Mouse (Mus musculus): ENCODE results near the gene Adam8.

Gene Adam8

GRCm38 (mm10) chr7:139944291-139945240 lies 47.8 kb downstream of the Adam8 start:
- no peaks in the 10 kb centered on the region; the same call in 1 of the 2 replicates for H3K27me3 ChIP-seq (ENCODE audit: control insufficient read depth, insufficient read depth, low read length, poor library complexity, severe bottlenecking)
- peak; percentile 37 for DNase-seq (ENCODE audit: low read depth, low spot score)
- no peaks in the 10 kb centered on the region for H3K36me3 ChIP-seq (ENCODE audit: control insufficient read depth, insufficient read depth, low read length, poor library complexity, severe bottlenecking)

GRCm38 (mm10) chr7:139943674-139944281 lies 48.6 kb downstream of the Adam8 start, which contains the start of gene Utf1:
Gene Utf1, plus strand, starts transcription at chr7:139943789.
- no peaks in the 10 kb centered on the region for H3K36me3 ChIP-seq (ENCODE audit: control insufficient read depth, insufficient read depth, low read length, poor library complexity, severe bottlenecking)

GRCm38 (mm10) chr7:139940476-139941209 lies 51.7 kb downstream of the Adam8 start:
- Histone ChIP-seq H3K36me3 (ENCODE audit: control insufficient read depth, insufficient read depth, low read length, poor library complexity, severe bottlenecking) (no peaks in the 10 kb centered on the region), H3K27me3 (ENCODE audit: control insufficient read depth, insufficient read depth, low read length, poor library complexity, severe bottlenecking) (no peaks in the 10 kb centered on the region)
- no peak for DNase-seq (ENCODE audit: low read depth, low spot score)

More at GRCm38 (mm10) chr7:139943674-139944281, 48.6 kb downstream of the Adam8 start, which contains the start of gene Utf1:
- H3K27me3 ChIP-seq (ENCODE audit: control insufficient read depth, insufficient read depth, low read length, poor library complexity, severe bottlenecking), result no peaks in the 10 kb centered on the region; the same call in 1 of the 2 replicates
- DNase-seq (ENCODE audit: low read depth, low spot score), result peak; percentile 59

GRCm38 (mm10) chr7:139937810-139938209 lies 54.6 kb downstream of the Adam8 start:
- no peak for DNase-seq (ENCODE audit: low read depth, low spot score)

GRCm38 (mm10) chr7:139937138-139937537 lies 55.2 kb downstream of the Adam8 start:
- Histone ChIP-seq H3K36me3 (ENCODE audit: control insufficient read depth, insufficient read depth, low read length, poor library complexity, severe bottlenecking) (no peaks in the 10 kb centered on the region), H3K27me3 (ENCODE audit: control insufficient read depth, insufficient read depth, low read length, poor library complexity, severe bottlenecking) (no peaks in the 10 kb centered on the region)
- DNase-seq (ENCODE audit: low read depth, low spot score), result no peak

More at GRCm38 (mm10) chr7:139937810-139938209, 54.6 kb downstream of the Adam8 start:
- Histone ChIP-seq H3K36me3 (ENCODE audit: control insufficient read depth, insufficient read depth, low read length, poor library complexity, severe bottlenecking) (no peaks in the 10 kb centered on the region), H3K27me3 (ENCODE audit: control insufficient read depth, insufficient read depth, low read length, poor library complexity, severe bottlenecking) (no peaks in the 10 kb centered on the region)

- no peaks in the 10 kb centered on the region for H3K36me3 ChIP-seq (ENCODE audit: control insufficient read depth, insufficient read depth, low read length, poor library complexity, severe bottlenecking)
- no peak for DNase-seq (ENCODE audit: low read depth, low spot score)
- no peaks in the 10 kb centered on the region for H3K27me3 ChIP-seq (ENCODE audit: control insufficient read depth, insufficient read depth, low read length, poor library complexity, severe bottlenecking)
Observed at GRCm38 (mm10) chr7:139936705-139937104, 55.7 kb downstream of the Adam8 start.

GRCm38 (mm10) chr7:139930732-139931131 lies 61.6 kb downstream of the Adam8 start:
- peak; percentile 65 for DNase-seq (ENCODE audit: low read depth, low spot score)
- H3K36me3 ChIP-seq (ENCODE audit: control insufficient read depth, insufficient read depth, low read length, poor library complexity, severe bottlenecking), result no peaks in the 10 kb centered on the region
- H3K27me3 ChIP-seq (ENCODE audit: control insufficient read depth, insufficient read depth, low read length, poor library complexity, severe bottlenecking), result no peaks in the 10 kb centered on the region
